Mouse (Mus musculus): ENCODE results near the gene Loxl1. TPM values are rescaled to one million over a fixed set of nuclear protein-coding genes. Genes with fewer than 3 reads are reported as not detected.

Loxl1 gene
- total and polyA plus RNA-seq, 2 experiments from 2014 or later = 7.0 to 10.6 TPM

- Histone ChIP-seq H3K4me3 (ENCODE audit: low read depth, low read length) (no peak overlapping the region), H3K4me1 (ENCODE audit: insufficient read depth, low read length) (peaks cover 9% of the 10 kb centered on the region; the same call in 1 of the 2 replicates), H3K27ac (ENCODE audit: low read depth, low read length) (no peak overlapping the region), H3K9me3 (ENCODE audit: low read length) (no peaks in the 10 kb centered on the region), H3K27me3 (ENCODE audit: insufficient read depth, low read length) (peaks cover 13% of the 10 kb centered on the region), H3K36me3 (ENCODE audit: insufficient read depth, low read length) (no peaks in the 10 kb centered on the region), H3K9ac (replicated peaks; ENCODE audit: low read length, poor library complexity, severe bottlenecking) (no peak overlapping the region), H3K4me2 (ENCODE audit: low read depth, low read length, poor library complexity, severe bottlenecking) (no peak overlapping the region)
- ATAC-seq (ENCODE audit: low FRiP score) = no peak
- DNase-seq (ENCODE audit: low spot score) = no peak
- WGBS = 70% methylated on average over 7 of the region's 7 CpGs
- TF ChIP-seq CTCF (IDR thresholded peaks at IDR 0.05) = no peak
Observed at GRCm38 (mm10) chr9:58316784-58317183, 3.8 kb upstream of the Loxl1 start.

GRCm38 (mm10) chr9:58315850-58316249 lies 2.9 kb upstream of the Loxl1 start:
- H3K27me3 ChIP-seq (ENCODE audit: insufficient read depth, low read length) = peaks cover 19% of the 10 kb centered on the region
- H3K27ac ChIP-seq (ENCODE audit: low read depth, low read length) = no peak overlapping the region
- H3K4me2 ChIP-seq (ENCODE audit: low read depth, low read length, poor library complexity, severe bottlenecking) = no peak overlapping the region
- H3K4me3 ChIP-seq (ENCODE audit: low read depth, low read length) = no peak overlapping the region
- WGBS = 98% methylated on average over 2 of the region's 2 CpGs
- ATAC-seq (ENCODE audit: low FRiP score) = no peak
- TF ChIP-seq CTCF (IDR thresholded peaks at IDR 0.05) = no peak
- no peak overlapping the region for H3K9ac ChIP-seq (replicated peaks; ENCODE audit: low read length, poor library complexity, severe bottlenecking)
- no peak for DNase-seq (ENCODE audit: low spot score)
- no peaks in the 10 kb centered on the region for H3K9me3 ChIP-seq (ENCODE audit: low read length)
- peaks cover 9% of the 10 kb centered on the region; the same call in 1 of the 2 replicates for H3K4me1 ChIP-seq (ENCODE audit: insufficient read depth, low read length)
- no peaks in the 10 kb centered on the region for H3K36me3 ChIP-seq (ENCODE audit: insufficient read depth, low read length)

- TF ChIP-seq CTCF (IDR thresholded peaks at IDR 0.05) = no peak
- Histone ChIP-seq H3K27ac (ENCODE audit: low read depth, low read length) (no peak overlapping the region; the same call in 1 of the 2 replicates), H3K36me3 (ENCODE audit: insufficient read depth, low read length) (no peaks in the 10 kb centered on the region), H3K27me3 (ENCODE audit: insufficient read depth, low read length) (peaks cover 23% of the 10 kb centered on the region), H3K4me1 (ENCODE audit: insufficient read depth, low read length) (peaks cover 9% of the 10 kb centered on the region; the same call in 1 of the 2 replicates), H3K9me3 (ENCODE audit: low read length) (no peaks in the 10 kb centered on the region), H3K9ac (replicated peaks; ENCODE audit: low read length, poor library complexity, severe bottlenecking) (no peak overlapping the region), H3K4me2 (ENCODE audit: low read depth, low read length, poor library complexity, severe bottlenecking) (no peak overlapping the region), H3K4me3 (ENCODE audit: low read depth, low read length) (no peak overlapping the region)
- 38% methylated on average over 5 of the region's 5 CpGs for WGBS
- peak; percentile 12; the same call in 1 of the 2 replicates for ATAC-seq (ENCODE audit: low FRiP score)
- DNase-seq (ENCODE audit: low spot score) = peak; percentile 75
Observed at GRCm38 (mm10) chr9:58314682-58315360, 1.8 kb upstream of the Loxl1 start.

GRCm38 (mm10) chr9:58312196-58312943 lies 616 bp downstream of the Loxl1 start:
- no peak overlapping the region for H3K27ac ChIP-seq (ENCODE audit: low read depth, low read length)
- 1% methylated on average over 67 of the region's 72 CpGs for WGBS
- peak overlapping the region; percentile 29 for H3K9ac ChIP-seq (replicated peaks; ENCODE audit: low read length, poor library complexity, severe bottlenecking)
- peaks cover 23% of the 10 kb centered on the region for H3K27me3 ChIP-seq (ENCODE audit: insufficient read depth, low read length)
- DNase-seq (ENCODE audit: low spot score) (no peak), ATAC-seq (ENCODE audit: low FRiP score) (peak; percentile 9)
- H3K36me3 ChIP-seq (ENCODE audit: insufficient read depth, low read length) = no peaks in the 10 kb centered on the region
- no peak for TF ChIP-seq CTCF (IDR thresholded peaks at IDR 0.05)
- H3K4me2 ChIP-seq (ENCODE audit: low read depth, low read length, poor library complexity, severe bottlenecking) = peak overlapping the region; percentile 42
- H3K4me3 ChIP-seq (ENCODE audit: low read depth, low read length) = peak overlapping the region; percentile 33
- peaks cover 9% of the 10 kb centered on the region for H3K4me1 ChIP-seq (ENCODE audit: insufficient read depth, low read length)
- H3K9me3 ChIP-seq (ENCODE audit: low read length) = no peaks in the 10 kb centered on the region

- DNase-seq (ENCODE audit: low spot score) = no peak
- Histone ChIP-seq H3K27ac (ENCODE audit: low read depth, low read length) (no peak overlapping the region), H3K4me3 (ENCODE audit: low read depth, low read length) (peak overlapping the region; percentile 33; the same call in 1 of the 2 replicates), H3K4me1 (ENCODE audit: insufficient read depth, low read length) (peaks cover 9% of the 10 kb centered on the region), H3K4me2 (ENCODE audit: low read depth, low read length, poor library complexity, severe bottlenecking) (peak overlapping the region; percentile 42), H3K27me3 (ENCODE audit: insufficient read depth, low read length) (peaks cover 23% of the 10 kb centered on the region), H3K9me3 (ENCODE audit: low read length) (no peaks in the 10 kb centered on the region), H3K36me3 (ENCODE audit: insufficient read depth, low read length) (no peaks in the 10 kb centered on the region), H3K9ac (replicated peaks; ENCODE audit: low read length, poor library complexity, severe bottlenecking) (no peak overlapping the region)
- TF ChIP-seq CTCF (IDR thresholded peaks at IDR 0.05) = peak; percentile 25; the same call in 1 of the 2 replicates
- 58% methylated on average over 33 of the region's 33 CpGs for WGBS
- no peak for ATAC-seq (ENCODE audit: low FRiP score)
Observed at GRCm38 (mm10) chr9:58311191-58311910, 1.6 kb downstream of the Loxl1 start.
